Mouse (Mus musculus) myocyte (in vitro differentiated cells): ENCODE results near the gene Olfr78. TPM values are rescaled to one million over a fixed set of nuclear protein-coding genes. Genes with fewer than 3 reads are reported as not detected.

Experiments
- H3K27me3 ChIP-seq: one replicate; pipeline ENCODE4 v1.6.1; 2011; ENCODE audit not compliant: control insufficient read depth, insufficient read depth, insufficient read length
- H3K36me3 ChIP-seq: one replicate; pipeline ENCODE4 v1.6.1; 2011; ENCODE audit not compliant: control insufficient read depth, insufficient read depth
- H3K4me2 ChIP-seq: one replicate; pipeline ENCODE4 v1.6.1; 2011; ENCODE audit warnings: low read depth, control low read depth
- H3K4me3 ChIP-seq: one replicate; pipeline ENCODE4 v1.5.1; 2011; ENCODE audit warnings: mild to moderate bottlenecking, control low read depth, moderate library complexity
- H3K79me2 ChIP-seq: one replicate; pipeline ENCODE4 v1.6.1; 2011; ENCODE audit not compliant: control insufficient read depth, insufficient read depth
- H3ac ChIP-seq: one replicate; pipeline ENCODE4 v1.6.1; 2011; ENCODE audit not compliant: control insufficient read depth, insufficient read length
- E2F4 ChIP-seq: IDR thresholded peaks from one replicate; pipeline ENCODE4 v1.6.1; 2011; ENCODE audit warnings: mild to moderate bottlenecking, control low read depth, moderate library complexity; ENCODE audit not compliant: insufficient read depth
- MAX ChIP-seq: IDR thresholded peaks from one replicate; pipeline ENCODE4 v1.6.1; 2011; ENCODE audit warnings: low read depth, mild to moderate bottlenecking, control low read depth
- REST ChIP-seq: IDR thresholded peaks from one replicate; pipeline ENCODE4 v1.6.1; 2011; ENCODE audit warnings: mild to moderate bottlenecking, control low read depth, moderate library complexity; ENCODE audit not compliant: insufficient read depth, insufficient read length
- TCF3 ChIP-seq: IDR thresholded peaks from one replicate; pipeline ENCODE4 v1.6.1; 2011; ENCODE audit warnings: low read depth, control low read depth; ENCODE audit not compliant: insufficient read length
- polyA plus RNA-seq: library from polyadenylated mRNA; unstranded; fragments of >200 nt; fragmentation: generic; extraction: Trizol; gene quantifications from one replicate; pipeline ENCODE4 v1.2.1, GENCODE M21; 2012; ENCODE audit warnings: missing spikeins

Olfr78 gene
- polyA plus RNA-seq, 1 experiment: not detected

DNA sequence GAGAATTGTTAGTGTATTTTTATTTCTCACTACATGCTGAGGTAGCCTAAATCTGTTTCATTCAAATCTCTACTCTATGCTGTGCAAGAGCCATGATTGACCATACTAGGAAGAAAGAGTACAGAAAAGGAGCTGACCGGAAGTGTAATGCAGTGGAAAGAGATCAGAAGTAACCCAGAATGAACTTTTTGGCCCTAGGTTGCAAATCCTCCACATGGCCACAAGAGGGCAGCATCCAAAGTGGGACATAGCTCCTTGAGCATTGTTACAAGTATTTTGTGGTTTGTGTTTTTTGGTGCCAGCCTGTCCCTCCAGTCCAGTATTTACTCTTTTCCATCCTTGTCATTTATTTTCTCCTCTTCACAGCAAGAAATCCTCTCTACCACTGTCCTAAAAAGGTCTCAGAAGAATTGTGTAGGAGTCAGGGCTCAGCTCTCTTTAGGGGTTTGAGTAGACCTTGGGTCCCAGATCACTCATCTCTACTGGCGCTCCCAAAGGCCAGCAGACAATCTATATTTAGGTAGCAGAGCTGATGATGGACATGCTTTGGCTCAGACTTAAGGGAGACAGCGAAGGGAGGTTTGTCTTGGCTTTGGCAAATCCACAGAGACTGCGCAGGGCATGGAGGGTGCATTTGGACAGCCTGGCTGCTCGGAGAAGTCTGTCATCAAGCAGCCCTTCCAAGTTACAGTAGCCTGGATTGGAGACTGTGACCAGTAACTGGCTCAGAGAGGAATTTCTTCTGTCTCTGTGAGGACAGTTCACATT, 63.7 kb downstream of the Olfr78 start, which contains the start of gene Olfr557:
Olfr557 (plus strand) TSS at position 553 of the 768 bp plus-strand sequence.
- Histone ChIP-seq H3K4me3 (no peak within 1 kb of the TSS), H3K27me3 (no peaks in the 10 kb centered on the region), H3K4me2 (no peak within 1 kb of the TSS), H3K79me2 (no peaks in the 10 kb centered on the region), H3K36me3 (no peaks in the 10 kb centered on the region), H3ac (no peak within 1 kb of the TSS)
- TF ChIP-seq TCF3 (no peak), MAX (no peak), E2F4 (no peak), REST (no peak)

Other genes starting within 250 kb of the Olfr78 start
- gene Olfr547, start 224.7 kb downstream of the Olfr78 start, polyA plus RNA-seq: not detected
- gene Olfr548-ps1, start 218.6 kb downstream of the Olfr78 start, polyA plus RNA-seq: not detected
- gene Olfr549, start 209.6 kb downstream of the Olfr78 start, polyA plus RNA-seq: not detected
- gene Trim21, start 194.0 kb downstream of the Olfr78 start, polyA plus RNA-seq: 0.43 TPM
- gene Olfr550, start 188.0 kb downstream of the Olfr78 start, polyA plus RNA-seq: not detected
- gene Olfr551, start 167.6 kb downstream of the Olfr78 start, polyA plus RNA-seq: not detected
- gene Olfr552, start 161.7 kb downstream of the Olfr78 start, polyA plus RNA-seq: not detected
- not detected for gene Olfr553, start 141.3 kb downstream of the Olfr78 start, polyA plus RNA-seq
- not detected for gene Olfr554, start 121.0 kb downstream of the Olfr78 start, polyA plus RNA-seq
- not detected for gene Olfr555, start 100.6 kb downstream of the Olfr78 start, polyA plus RNA-seq
- not detected for gene Olfr556, start 94.6 kb downstream of the Olfr78 start, polyA plus RNA-seq
- gene Trim68, start 72.1 kb downstream of the Olfr78 start, polyA plus RNA-seq: 3.2 TPM
- gene Olfr557, start 63.6 kb downstream of the Olfr78 start, polyA plus RNA-seq: not detected
- not detected for gene Olfr558, start 57.3 kb downstream of the Olfr78 start, polyA plus RNA-seq
- gene Olfr33, start 40.4 kb downstream of the Olfr78 start, polyA plus RNA-seq: not detected
- not detected for gene Olfr559, start 32.0 kb downstream of the Olfr78 start, polyA plus RNA-seq
- gene Olfr560, start 105 bp downstream of the Olfr78 start, polyA plus RNA-seq: not detected
- gene Olfr561, start 11.8 kb upstream of the Olfr78 start, polyA plus RNA-seq: not detected
- not detected for gene Olfr564, start 44.0 kb upstream of the Olfr78 start, polyA plus RNA-seq
- gene Olfr566, start 99.3 kb upstream of the Olfr78 start, polyA plus RNA-seq: not detected
- gene Olfr568, start 117.7 kb upstream of the Olfr78 start, polyA plus RNA-seq: not detected
- gene Olfr569, start 131.4 kb upstream of the Olfr78 start, polyA plus RNA-seq: not detected
- not detected for gene Olfr570, start 135.1 kb upstream of the Olfr78 start, polyA plus RNA-seq
- not detected for gene Olfr571, start 158.1 kb upstream of the Olfr78 start, polyA plus RNA-seq
- not detected for gene Olfr572, start 164.9 kb upstream of the Olfr78 start, polyA plus RNA-seq
- not detected for gene Olfr573-ps1, start 183.1 kb upstream of the Olfr78 start, polyA plus RNA-seq
- gene Olfr574, start 189.0 kb upstream of the Olfr78 start, polyA plus RNA-seq: not detected
- not detected for gene Olfr575, start 199.3 kb upstream of the Olfr78 start, polyA plus RNA-seq
- not detected for gene Olfr576, start 203.2 kb upstream of the Olfr78 start, polyA plus RNA-seq
- gene Olfr577, start 216.5 kb upstream of the Olfr78 start, polyA plus RNA-seq: not detected
- not detected for gene Olfr578, start 229.9 kb upstream of the Olfr78 start, polyA plus RNA-seq